In the genomic region with DNA sequence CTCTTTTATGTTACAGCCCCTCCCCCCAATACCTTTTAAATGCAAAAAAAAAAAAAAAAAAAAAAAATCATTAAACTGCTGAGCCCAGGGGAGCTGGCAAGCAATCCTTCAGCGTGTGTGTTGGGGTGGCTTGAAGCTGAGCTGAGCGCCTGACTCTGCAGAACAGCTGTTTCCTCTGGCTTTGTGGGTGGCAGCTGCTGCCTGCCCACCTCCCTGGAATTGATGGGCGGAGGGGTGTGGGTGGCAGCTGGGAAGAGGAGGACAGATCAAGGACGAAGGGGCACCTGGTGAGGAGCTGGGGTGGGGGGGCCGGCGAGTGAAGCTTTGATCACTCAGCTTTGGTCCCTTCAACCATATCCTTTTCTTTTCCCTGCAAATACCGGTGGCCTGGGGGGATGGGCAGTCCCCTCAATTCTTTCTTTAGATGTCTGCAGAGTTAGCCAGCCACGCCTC, we compare ENCODE assay signal across 7 mouse cellular contexts. TPM values are rescaled to one million over a fixed set of nuclear protein-coding genes. Genes with fewer than 3 reads are reported as not detected.
A peak's percentile ranks its signal among the peaks of the same experiment; 100 is the strongest.
DNase-seq lines count a peak whose midpoint lies in the region; ATAC-seq lines count a peak whose summit lies in the region.

No protein-coding gene starts in this region.

- H3K27me3 ChIP-seq in embryonic facial prominence, embryonic 12.5 days, result no peaks in the 10 kb centered on the region
- H3K27me3 ChIP-seq in limb, embryonic 10.5 days (ENCODE audit: low read depth, poor library complexity, severe bottlenecking), result no peaks in the 10 kb centered on the region

- no peak overlapping the region for H3K9ac ChIP-seq in embryonic facial prominence, embryonic 12.5 days

- no peak overlapping the region for H3K4me3 ChIP-seq in embryonic facial prominence, embryonic 12.5 days
- H3K4me3 ChIP-seq in limb, embryonic 10.5 days, result no peak overlapping the region; the same call in 1 of the 2 replicates

- H3K4me2 ChIP-seq in embryonic facial prominence, embryonic 12.5 days (replicated peaks), result peak overlapping the region; percentile 17

- 6% methylated on average over 8 of the region's 8 CpGs for WGBS in embryonic facial prominence, embryonic 12.5 days
- 3% methylated on average over 8 of the region's 8 CpGs for WGBS in limb, embryonic 10.5 days

- H3K9me3 ChIP-seq in embryonic facial prominence, embryonic 12.5 days, result no peaks in the 10 kb centered on the region
- no peaks in the 10 kb centered on the region for H3K9me3 ChIP-seq in limb, embryonic 10.5 days (replicated peaks)

- intact Hi-C loops in left cerebral cortex, postnatal 4 days (cut with DNase I), result loop anchor here (5.0 kb wide), 1 partner anchor 36 kb away; the partner anchor contains the start of gene Cdkn1a

- peak; percentile 45 for DNase-seq in left cerebral cortex, postnatal 4 days
- no peak for DNase-seq in left cerebral cortex, adult 11 months (ENCODE audit: low spot score)
- DNase-seq in limb, embryonic 10.5 days (ENCODE audit: low spot score), result peak; percentile 58
- DNase-seq in thymus, postnatal 10 days (ENCODE audit: low spot score in 2 of 2), result peak; percentile 66 to 68
- no peak for DNase-seq in ovary, adult 18-20 months (ENCODE audit: low spot score)
- no peak for DNase-seq in layer of hippocampus, adult 9-11 months

- H3K4me1 ChIP-seq in embryonic facial prominence, embryonic 12.5 days, result peaks cover 24% of the 10 kb centered on the region
- peaks cover 40% of the 10 kb centered on the region for H3K4me1 ChIP-seq in limb, embryonic 10.5 days

- peak overlapping the region; percentile 41 for H3K27ac ChIP-seq in embryonic facial prominence, embryonic 12.5 days
- peak overlapping the region; percentile 66 for H3K27ac ChIP-seq in limb, embryonic 10.5 days

- no peak for ATAC-seq in embryonic facial prominence, embryonic 12.5 days (ENCODE audit: insufficient number of reproducible peaks, insufficient read depth, low FRiP score, low TSS enrichment)

- H3K36me3 ChIP-seq in embryonic facial prominence, embryonic 12.5 days, result no peaks in the 10 kb centered on the region
- H3K36me3 ChIP-seq in limb, embryonic 10.5 days, result peaks cover 5% of the 10 kb centered on the region; the same call in 1 of the 2 replicates

RNA-seq across cellular contexts. Expression of gene Srsf3, which starts 24.3 kb away (rescaled TPM):
- total RNA-seq in left cerebral cortex, postnatal 4 days (2021), result 100 to 1,000 TPM; 220 to 228 TPM
- 731 and 750 TPM in 2 replicates for polyA plus RNA-seq in embryonic facial prominence, embryonic 12.5 days (2016; fragmentation: Nextera tagmentation; extraction: Ambion mirVana)
- polyA plus RNA-seq in limb, embryonic 10.5 days (2016; fragmentation: Nextera tagmentation; extraction: Ambion mirVana), result 820 and 832 TPM in 2 replicates

RNA-seq across cellular contexts. Expression of gene Cdkn1a, which starts 34.1 kb away (rescaled TPM):
- total RNA-seq in left cerebral cortex, postnatal 4 days (2021), result 10 to 100 TPM; 29.6 to 34.4 TPM
- 48.2 and 55.6 TPM in 2 replicates for polyA plus RNA-seq in embryonic facial prominence, embryonic 12.5 days (2016; fragmentation: Nextera tagmentation; extraction: Ambion mirVana)
- polyA plus RNA-seq in limb, embryonic 10.5 days (2016; fragmentation: Nextera tagmentation; extraction: Ambion mirVana), result 22.2 and 28.8 TPM in 2 replicates

RNA-seq across cellular contexts. Expression of gene Stk38, which starts 48.9 kb away (rescaled TPM):
- total RNA-seq in left cerebral cortex, postnatal 4 days (2021), result 10 to 100 TPM; 83.3 to 93.2 TPM
- 136 and 137 TPM in 2 replicates for polyA plus RNA-seq in embryonic facial prominence, embryonic 12.5 days (2016; fragmentation: Nextera tagmentation; extraction: Ambion mirVana)
- 116 and 131 TPM in 2 replicates for polyA plus RNA-seq in limb, embryonic 10.5 days (2016; fragmentation: Nextera tagmentation; extraction: Ambion mirVana)

RNA-seq across cellular contexts. Expression of gene Rab44, which starts 57.2 kb away (rescaled TPM):
- total RNA-seq in left cerebral cortex, postnatal 4 days (2021), result 1 to 10 TPM in 1 of 2 experiments, under 1 TPM in 1; 0.54 to 1.0 TPM
- polyA plus RNA-seq in embryonic facial prominence, embryonic 12.5 days (2016; fragmentation: Nextera tagmentation; extraction: Ambion mirVana), result 0.27 and 0.55 TPM in 2 replicates
- polyA plus RNA-seq in limb, embryonic 10.5 days (2016; fragmentation: Nextera tagmentation; extraction: Ambion mirVana), result 0.11 and 0.26 TPM in 2 replicates

Comparison
In these comparisons a context has a peak if more than half of its experiments do, and no peak if none do; other contexts are left out.
1. DNase-seq: peak in left cerebral cortex, postnatal 4 days (single experiment), limb, embryonic 10.5 days (single experiment) and thymus, postnatal 10 days (2 of 2); none in left cerebral cortex, adult 11 months (single experiment), ovary, adult 18-20 months (single experiment) and layer of hippocampus, adult 9-11 months (single experiment).